Mouse (Mus musculus): ENCODE measurements around the gene Dlx2.

GRCm38 (mm10) chr2:71545401-71545881, 1.1 kb downstream of the Dlx2 start:
- no peak for TF ChIP-seq CTCF (IDR thresholded peaks at IDR 0.05; ENCODE audit: insufficient read depth, low read length)
- no peak for TF ChIP-seq POLR2A (IDR thresholded peaks at IDR 0.05; ENCODE audit: borderline replicate concordance, extremely low read depth, low read depth, low read length)

All from lung, adult 2 months (tissue).